Mouse (Mus musculus) embryonic facial prominence, embryonic 13.5 days (tissue): ENCODE results near the gene Msmb. TPM values are rescaled to one million over a fixed set of nuclear protein-coding genes. Genes with fewer than 3 reads are reported as not detected.
A peak's percentile ranks its signal among the peaks of the same experiment; 100 is the strongest.
"Not testable (repeated sequence)": the region's sequence is repeated elsewhere in the genome, so short reads cannot be mapped to it uniquely, and the experiment has no call there.

Experiments used
- ATAC-seq: fragments of 200-750 bp; cut with Nextera tagmentation; 2 replicates; pipeline ENCODE4 v1.8.0; 2017; ENCODE audit warnings: low read depth; ENCODE audit not compliant: insufficient number of reproducible peaks, insufficient read depth, low FRiP score, low TSS enrichment
- H3K27ac ChIP-seq: fragments of 300-500 bp; sonication (generic); 2 replicates; pipeline ENCODE4 v1.5.1; 2015; ENCODE audit warnings: moderate library complexity, mild to moderate bottlenecking, inconsistent platforms
- H3K27me3 ChIP-seq: fragments of 300-500 bp; sonication (generic); 2 replicates; pipeline ENCODE4 v1.6.1; 2015; ENCODE audit warnings: mild to moderate bottlenecking, inconsistent platforms
- H3K36me3 ChIP-seq: fragments of 300-500 bp; sonication (generic); 2 replicates; pipeline ENCODE4 v1.6.1; 2015; ENCODE audit warnings: mild to moderate bottlenecking, inconsistent platforms
- H3K4me1 ChIP-seq: fragments of 300-500 bp; sonication (generic); 2 replicates; pipeline ENCODE4 v1.6.1; 2015; ENCODE audit warnings: inconsistent platforms
- H3K4me2 ChIP-seq: fragments of 300-500 bp; sonication (generic); 2 replicates; pipeline ENCODE4 v1.6.1; 2015; ENCODE audit warnings: moderate library complexity, mild to moderate bottlenecking, inconsistent platforms
- H3K4me3 ChIP-seq: fragments of 300-500 bp; sonication (generic); 2 replicates; pipeline ENCODE4 v1.5.1; 2015; ENCODE audit warnings: mild to moderate bottlenecking, inconsistent platforms
- H3K9ac ChIP-seq: fragments of 300-500 bp; sonication (generic); 2 replicates; pipeline ENCODE4 v1.6.1; 2015; ENCODE audit warnings: mild to moderate bottlenecking, inconsistent platforms
- H3K9me3 ChIP-seq: fragments of 300-500 bp; sonication (generic); 2 replicates; pipeline ENCODE4 v1.6.1; 2016; ENCODE audit warnings: inconsistent platforms
- WGBS: fragments of 180-500 bp; shearing (Covaris S2); methylation state at CpG from one replicate; pipeline ENCODE4 v1.1.7; 2015; ENCODE audit warnings: mixed read lengths; 5-methylcytosine and 5-hydroxymethylcytosine counted together
- polyA plus RNA-seq: library from polyadenylated mRNA; unstranded; fragments of >200 nt; fragmentation: Nextera tagmentation; extraction: Ambion mirVana; gene quantifications from 2 replicates; pipeline ENCODE4 v1.2.1, GENCODE M21; 2015

Msmb gene
- polyA plus RNA-seq, 1 experiment from 2014 or later, result not detected

DNA sequence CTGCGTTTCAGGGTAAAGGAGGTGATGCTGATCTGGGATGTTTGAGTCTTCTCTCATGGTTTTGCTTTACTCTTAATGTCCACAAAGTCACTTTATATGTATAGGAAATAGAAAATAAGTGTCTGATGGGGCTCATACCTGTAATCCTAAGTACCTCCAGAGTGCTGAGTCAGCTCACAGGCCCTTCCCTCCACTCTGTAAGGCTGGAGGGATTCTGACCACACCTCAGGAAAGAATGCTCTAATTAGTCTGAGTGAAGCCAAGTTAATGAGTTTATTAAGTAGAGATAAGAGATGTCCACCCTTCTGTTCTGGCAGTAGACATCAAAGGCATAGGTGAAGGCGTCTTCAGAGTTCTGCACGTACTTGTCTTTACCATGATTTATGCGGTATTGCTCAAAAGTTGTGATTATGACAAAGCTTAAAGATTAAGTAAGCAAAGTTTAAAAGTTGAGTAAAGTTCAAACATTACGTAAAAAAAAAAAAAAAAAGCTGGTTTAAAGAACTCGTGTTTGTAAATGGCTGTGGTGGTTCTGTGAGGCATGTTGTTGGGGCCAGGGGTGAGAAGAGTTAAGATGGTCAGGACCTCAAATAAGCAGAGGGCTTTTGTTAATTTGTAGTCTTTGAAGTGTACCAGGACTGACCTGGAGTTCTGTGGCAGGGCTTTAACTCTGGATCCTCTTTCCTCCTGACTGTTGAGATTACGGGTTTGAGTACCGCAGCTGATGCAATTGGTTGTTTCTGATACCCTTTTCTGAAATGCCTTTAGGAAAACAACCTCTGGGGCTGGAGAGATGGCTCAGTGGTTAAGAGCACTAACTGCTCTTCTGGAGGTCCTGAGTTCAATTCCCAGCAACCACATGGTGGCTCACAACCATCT lies 22.6 kb downstream of the Msmb start:
- WGBS, result 78% methylated on average over 8 of the region's 8 CpGs
- Histone ChIP-seq H3K4me1 (peaks cover 28% of the 10 kb centered on the region), H3K4me2 (0 out of 2 replicates have a peak overlapping the region, but pooled peaks have one; percentile 86), H3K27ac (no peak overlapping the region), H3K4me3 (no peak overlapping the region), H3K9ac (no peak overlapping the region), H3K36me3 (no peaks in the 10 kb centered on the region), H3K9me3 (no peaks in the 10 kb centered on the region), H3K27me3 (no peaks in the 10 kb centered on the region)
- ATAC-seq, result no peak

DNA sequence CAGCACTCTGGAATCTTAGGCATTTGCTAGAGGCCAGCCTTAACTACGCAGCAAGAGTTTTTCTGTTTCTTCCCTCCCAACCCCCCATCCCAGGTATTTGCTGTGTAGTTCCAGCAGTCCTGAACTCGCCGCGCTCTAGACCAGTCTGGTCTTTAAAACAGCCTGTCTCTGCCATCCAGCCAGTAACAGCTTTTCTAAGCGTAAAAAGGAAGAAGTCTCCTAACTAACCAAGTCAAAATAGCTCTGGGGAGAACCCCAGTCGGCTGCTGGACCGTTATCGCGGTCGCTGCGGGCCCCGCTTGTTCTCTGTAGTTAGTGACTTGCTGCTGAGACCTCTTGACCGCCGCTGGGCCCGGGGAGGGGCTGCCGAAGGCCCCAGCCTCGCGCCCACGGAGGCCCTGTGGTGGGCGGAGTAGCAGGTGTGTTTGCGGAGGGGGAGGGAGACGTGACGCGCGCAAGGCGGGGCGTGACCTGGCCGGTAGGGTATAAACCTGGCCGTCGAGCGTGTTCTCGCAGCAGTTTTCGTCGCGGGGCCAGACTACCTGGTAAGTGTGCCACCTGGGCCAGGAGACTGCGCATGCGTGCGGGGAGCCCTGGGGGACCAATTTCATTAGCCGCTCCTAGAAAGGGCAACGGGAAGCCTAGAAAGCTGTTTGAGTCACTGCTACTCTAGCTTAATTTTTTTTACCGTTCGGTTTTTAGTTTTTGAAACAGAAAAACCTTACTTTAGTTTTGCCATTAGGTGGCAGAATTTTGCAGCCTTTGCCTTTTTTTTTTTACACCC lies 23.6 kb downstream of the Msmb start:
- peak overlapping the region; percentile 86 for H3K4me2 ChIP-seq
- peak overlapping the region; percentile 41 for H3K27ac ChIP-seq
- H3K9me3 ChIP-seq, result no peaks in the 10 kb centered on the region
- H3K27me3 ChIP-seq, result no peaks in the 10 kb centered on the region
- peaks cover 25% of the 10 kb centered on the region for H3K4me1 ChIP-seq
- peak overlapping the region; percentile 70 for H3K9ac ChIP-seq
- H3K36me3 ChIP-seq, result no peaks in the 10 kb centered on the region
- WGBS, result under 1% methylated on average over 42 of the region's 42 CpGs
- ATAC-seq, result peak; percentile 56; the same call in 1 of the 2 replicates
- peak overlapping the region; percentile 49 for H3K4me3 ChIP-seq

DNA sequence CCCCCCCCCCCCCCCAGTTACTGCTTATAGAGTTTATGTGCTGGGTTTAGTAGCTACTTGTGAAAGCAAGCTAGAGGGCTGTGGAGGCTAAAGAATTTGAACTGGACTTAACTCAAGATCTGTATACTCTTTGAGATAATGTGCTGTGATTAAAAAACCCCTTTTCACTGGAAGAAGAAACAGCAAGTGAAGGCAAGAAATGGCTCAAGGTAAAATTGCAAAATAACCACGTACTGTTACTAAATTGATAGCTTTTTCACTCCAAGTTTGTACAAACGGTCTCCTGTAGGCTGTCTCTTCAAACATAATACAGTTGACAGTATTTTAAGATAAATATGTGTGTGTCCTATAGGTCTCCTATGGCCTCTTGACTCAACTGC lies 24.2 kb downstream of the Msmb start:
- Histone ChIP-seq H3K4me2 (peak overlapping the region; percentile 86), H3K4me3 (peak overlapping the region; percentile 49; the same call in 1 of the 2 replicates), H3K4me1 (peaks cover 19% of the 10 kb centered on the region), H3K27ac (no peak overlapping the region), H3K9me3 (no peaks in the 10 kb centered on the region), H3K36me3 (0 out of 2 replicates have a peak, but pooled peaks cover 4% of the 10 kb centered on the region), H3K9ac (no peak overlapping the region), H3K27me3 (no peaks in the 10 kb centered on the region)
- 64% methylated on average over 2 of the region's 2 CpGs for WGBS
- no peak for ATAC-seq

DNA sequence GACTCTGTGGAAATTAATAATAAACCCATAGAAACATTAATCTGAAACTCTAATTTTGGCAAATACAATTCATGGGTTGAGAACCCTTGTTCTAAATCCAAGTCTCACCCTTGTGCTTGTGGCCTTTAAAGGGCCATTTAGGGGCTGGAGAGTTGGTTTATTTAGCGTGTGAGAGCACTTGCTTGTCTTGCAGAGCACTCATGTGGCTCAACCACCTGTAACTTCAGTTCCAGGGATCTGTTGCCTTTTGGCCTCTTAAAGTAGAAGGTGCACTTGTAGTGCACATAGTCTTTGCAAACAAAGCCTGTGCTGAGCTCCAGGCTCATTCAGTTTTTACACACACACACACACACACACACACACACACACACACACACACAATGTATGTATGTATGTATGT lies 25.0 kb downstream of the Msmb start:
- Histone ChIP-seq H3K9me3 (no peaks in the 10 kb centered on the region), H3K4me2 (0 out of 2 replicates have a peak overlapping the region, but pooled peaks have one; percentile 86), H3K27ac (no peak overlapping the region), H3K9ac (no peak overlapping the region), H3K4me1 (peaks cover 17% of the 10 kb centered on the region), H3K27me3 (no peaks in the 10 kb centered on the region), H3K4me3 (no peak overlapping the region), H3K36me3 (0 out of 2 replicates have a peak, but pooled peaks cover 6% of the 10 kb centered on the region)
- 82% methylated on average over 1 of the region's 1 CpGs for WGBS
- no peak for ATAC-seq

DNA sequence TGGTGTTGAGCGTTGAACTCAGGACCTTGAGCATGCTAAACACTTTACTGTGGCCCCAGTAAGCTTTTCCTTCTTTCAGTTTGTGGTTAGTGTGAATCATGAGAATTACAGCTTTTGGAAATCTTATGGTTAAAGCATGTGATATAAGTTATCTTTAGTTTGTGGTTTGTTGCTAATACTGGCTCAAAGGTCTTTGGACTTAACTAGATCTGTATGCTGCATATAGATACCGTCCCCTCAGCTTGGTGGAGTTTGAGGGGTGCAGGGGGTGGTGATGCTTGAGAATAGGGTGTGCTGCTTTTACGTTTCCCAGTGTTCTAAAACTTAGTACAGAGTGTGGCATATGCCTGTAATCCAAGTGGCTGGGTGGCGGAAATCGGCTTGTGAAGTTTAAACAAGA lies 25.5 kb downstream of the Msmb start:
- WGBS, result 83% methylated on average over 5 of the region's 5 CpGs

DNA sequence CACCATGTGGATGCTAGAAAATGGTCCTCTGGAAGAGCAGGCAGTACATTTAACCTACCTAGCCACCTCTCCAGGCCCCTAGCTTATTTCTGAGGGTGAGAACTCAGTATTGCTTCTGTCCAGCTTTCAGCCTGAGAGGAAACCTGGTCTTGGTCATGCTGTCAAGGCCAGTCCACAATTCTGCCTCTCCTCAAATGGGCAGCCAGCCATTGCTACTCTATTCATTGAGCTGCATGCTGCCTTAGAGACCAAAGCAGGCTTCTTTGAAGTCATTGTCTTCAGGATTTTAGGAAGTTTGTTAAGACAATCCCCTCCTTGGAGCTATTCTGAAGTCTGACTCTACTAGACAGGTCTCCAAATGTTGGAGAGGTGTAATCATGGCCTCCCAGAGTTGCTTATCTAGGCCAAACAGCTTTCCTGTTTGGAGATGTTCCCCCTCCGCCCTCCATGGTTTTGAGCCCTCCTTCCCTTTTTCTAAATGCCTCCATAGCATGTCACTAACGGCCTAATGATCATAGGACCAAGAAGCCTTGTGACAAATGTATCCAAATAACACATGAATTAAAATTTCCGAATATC lies 26.9 kb downstream of the Msmb start:
- Histone ChIP-seq H3K4me1 (peaks cover 17% of the 10 kb centered on the region), H3K27ac (no peak overlapping the region), H3K27me3 (no peaks in the 10 kb centered on the region), H3K36me3 (peaks cover 16% of the 10 kb centered on the region), H3K9me3 (no peaks in the 10 kb centered on the region), H3K4me3 (no peak overlapping the region), H3K4me2 (no peak overlapping the region), H3K9ac (no peak overlapping the region)
- ATAC-seq, result no peak
- WGBS, result 78% methylated on average over 3 of the region's 3 CpGs

More for the DNA sequence above, 25.5 kb downstream of the Msmb start:
- no peaks in the 10 kb centered on the region for H3K9me3 ChIP-seq
- no peak overlapping the region for H3K9ac ChIP-seq
- H3K27ac ChIP-seq, result no peak overlapping the region
- 0 out of 2 replicates have a peak, but pooled peaks cover 6% of the 10 kb centered on the region for H3K36me3 ChIP-seq
- H3K4me2 ChIP-seq, result no peak overlapping the region
- no peak overlapping the region for H3K4me3 ChIP-seq
- H3K27me3 ChIP-seq, result no peaks in the 10 kb centered on the region
- peaks cover 17% of the 10 kb centered on the region for H3K4me1 ChIP-seq
- ATAC-seq, result no peak

DNA sequence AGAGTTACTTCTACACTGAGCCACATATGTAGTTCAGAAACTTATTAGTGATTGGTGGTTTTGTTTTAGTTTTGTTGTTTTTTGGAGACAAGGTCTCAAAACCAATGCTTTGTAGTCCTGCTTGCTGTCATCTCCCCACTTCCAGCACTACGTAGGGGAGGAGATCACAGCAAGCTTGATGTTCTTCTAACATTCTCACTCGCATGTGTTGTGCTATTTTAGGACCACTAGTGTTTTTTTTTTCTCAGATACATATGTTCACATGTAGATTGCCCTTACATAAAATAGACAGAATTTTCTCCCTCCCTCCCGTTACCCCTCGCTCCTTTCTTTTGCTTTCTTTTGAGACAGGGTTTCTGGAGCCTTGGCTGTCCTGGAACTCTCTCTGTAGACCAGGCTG lies 28.3 kb downstream of the Msmb start:
- Histone ChIP-seq H3K9ac (no peak overlapping the region), H3K4me1 (peaks cover 11% of the 10 kb centered on the region), H3K27ac (no peak overlapping the region), H3K9me3 (no peaks in the 10 kb centered on the region), H3K4me3 (no peak overlapping the region), H3K27me3 (no peaks in the 10 kb centered on the region), H3K36me3 (peaks cover 25% of the 10 kb centered on the region), H3K4me2 (no peak overlapping the region)
- ATAC-seq, result no peak
- 81% methylated on average over 4 of the region's 4 CpGs for WGBS

DNA sequence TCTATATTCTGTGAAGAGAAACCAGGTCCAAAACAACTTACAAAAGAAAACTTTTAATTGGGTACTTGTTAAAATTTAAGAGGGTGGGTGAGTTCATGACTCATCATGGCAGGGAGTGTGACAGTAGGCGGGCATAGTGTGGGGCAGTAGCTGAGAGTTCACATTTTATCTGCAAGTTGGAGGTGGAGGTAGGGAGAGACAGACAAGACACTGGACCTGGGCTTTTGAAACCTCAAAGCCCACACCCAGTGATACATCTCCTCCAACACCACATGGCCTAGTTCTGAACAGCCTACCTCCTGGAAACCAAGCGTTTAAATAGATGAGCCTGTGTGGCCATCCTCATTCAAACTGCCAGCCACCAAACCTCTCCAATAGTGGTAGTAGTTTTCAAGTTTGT lies 33.5 kb downstream of the Msmb start:
- Histone ChIP-seq H3K4me3 (no peak overlapping the region), H3K36me3 (peaks cover 46% of the 10 kb centered on the region), H3K4me1 (no peaks in the 10 kb centered on the region), H3K27ac (no peak overlapping the region), H3K9ac (no peak overlapping the region), H3K27me3 (no peaks in the 10 kb centered on the region), H3K4me2 (no peak overlapping the region), H3K9me3 (no peaks in the 10 kb centered on the region)
- 89% methylated on average over 2 of the region's 2 CpGs for WGBS
- ATAC-seq, result no peak

DNA sequence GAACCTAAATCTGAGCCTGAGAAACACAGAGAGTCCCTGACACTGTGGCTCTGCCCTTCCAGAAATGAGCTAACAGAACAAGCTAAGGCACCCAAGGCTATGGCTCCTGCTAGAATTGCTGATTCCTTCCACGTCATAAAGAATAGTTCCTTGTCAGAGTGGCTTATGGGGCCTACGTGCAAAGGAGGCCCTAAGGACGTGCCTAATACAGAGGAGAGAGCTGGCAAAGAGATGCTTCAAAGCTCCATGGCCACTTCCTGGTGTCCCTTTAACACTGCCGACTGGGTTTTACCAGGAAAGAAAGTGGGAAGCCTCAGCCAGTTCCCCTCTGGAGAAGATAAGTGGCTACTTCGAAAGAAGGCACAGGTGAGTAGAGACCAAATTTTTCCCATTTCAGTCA lies 34.8 kb downstream of the Msmb start:
- 87% methylated on average over 5 of the region's 5 CpGs for WGBS
- ATAC-seq, H3K4me1 ChIP-seq, H3K27me3 ChIP-seq, H3K27ac ChIP-seq, H3K9me3 ChIP-seq, H3K4me2 ChIP-seq, H3K9ac ChIP-seq, H3K4me3 ChIP-seq: not testable (repeated sequence)
- peaks cover 50% of the 10 kb centered on the region for H3K36me3 ChIP-seq

DNA sequence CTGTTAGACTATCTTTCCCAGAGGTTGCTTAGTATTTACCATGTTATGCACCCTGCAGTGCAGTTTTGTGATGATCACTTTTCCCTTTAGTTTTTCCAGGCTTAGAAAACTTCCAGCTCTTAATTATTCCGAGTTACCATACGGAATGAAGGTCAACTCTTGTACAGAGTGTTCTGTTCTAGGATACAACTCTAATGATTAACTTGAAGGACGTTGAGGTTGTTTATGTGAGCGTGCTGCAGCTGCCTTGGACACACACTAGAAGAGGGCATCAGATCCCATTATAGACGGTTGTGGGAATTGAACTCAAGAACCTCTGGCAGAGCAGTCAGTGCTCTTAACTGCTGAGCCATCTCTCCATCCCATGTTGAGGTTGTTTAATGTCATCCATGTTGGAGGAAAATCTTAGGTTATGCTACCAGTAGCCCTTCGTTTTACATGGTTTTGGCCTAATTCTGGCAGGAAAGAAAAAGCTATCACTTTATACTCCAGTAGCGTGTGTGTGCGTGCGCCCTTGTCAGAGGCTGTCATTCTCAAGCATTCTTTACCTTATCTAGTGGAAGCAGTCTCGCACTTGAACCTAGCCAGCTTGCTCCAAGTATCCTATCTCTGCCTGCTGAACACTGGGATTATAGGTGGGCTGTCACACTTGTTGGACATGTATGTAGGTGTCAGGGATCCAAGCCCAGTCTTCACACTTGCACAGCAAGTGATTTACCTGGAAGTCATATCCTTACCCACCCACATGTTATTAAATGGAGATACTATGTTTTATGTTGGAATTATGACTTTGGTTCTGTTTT lies 37.8 kb downstream of the Msmb start:
- Histone ChIP-seq H3K4me3 (no peak overlapping the region), H3K27me3 (no peaks in the 10 kb centered on the region), H3K4me1 (no peaks in the 10 kb centered on the region), H3K4me2 (no peak overlapping the region), H3K9me3 (no peaks in the 10 kb centered on the region), H3K9ac (no peak overlapping the region), H3K27ac (no peak overlapping the region), H3K36me3 (peaks cover 53% of the 10 kb centered on the region)
- WGBS, result 91% methylated on average over 10 of the region's 10 CpGs
- ATAC-seq, result no peak

DNA sequence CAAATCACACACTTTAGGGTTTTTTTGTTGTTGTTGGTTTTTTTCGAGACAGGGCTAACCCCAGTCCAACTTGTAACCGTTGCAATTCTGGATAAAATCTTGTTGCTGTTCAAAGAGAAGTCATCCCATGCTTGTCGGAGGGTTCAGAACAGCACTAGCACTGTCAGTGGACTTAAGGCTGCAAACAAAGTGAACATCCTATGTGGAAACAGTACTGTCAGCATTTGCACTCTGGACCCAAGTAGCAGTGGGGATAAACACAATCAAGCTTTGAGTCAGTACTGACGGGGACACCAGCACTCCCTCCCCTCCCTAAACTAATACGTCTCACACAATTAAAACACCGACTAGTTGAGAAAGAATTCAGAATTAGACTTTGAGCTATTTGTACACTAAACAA lies 39.0 kb downstream of the Msmb start:
- no peak overlapping the region for H3K4me2 ChIP-seq
- no peak overlapping the region for H3K9ac ChIP-seq
- no peaks in the 10 kb centered on the region for H3K9me3 ChIP-seq
- H3K27me3 ChIP-seq, result no peaks in the 10 kb centered on the region
- no peak overlapping the region for H3K27ac ChIP-seq
- 87% methylated on average over 6 of the region's 6 CpGs for WGBS
- H3K4me1 ChIP-seq, result no peaks in the 10 kb centered on the region
- ATAC-seq, result no peak
- H3K4me3 ChIP-seq, result no peak overlapping the region
- peaks cover 51% of the 10 kb centered on the region for H3K36me3 ChIP-seq
